Mouse (Mus musculus) brain, adult 2 months (tissue): ENCODE data around the gene Gpr182.

ENCODE experiments used
- DNase-seq: peaks from one replicate; pipeline ENCODE4 v3.0.0; 2011; ENCODE audit warnings: low read depth, low spot score

Gpr182 gene

DNA sequence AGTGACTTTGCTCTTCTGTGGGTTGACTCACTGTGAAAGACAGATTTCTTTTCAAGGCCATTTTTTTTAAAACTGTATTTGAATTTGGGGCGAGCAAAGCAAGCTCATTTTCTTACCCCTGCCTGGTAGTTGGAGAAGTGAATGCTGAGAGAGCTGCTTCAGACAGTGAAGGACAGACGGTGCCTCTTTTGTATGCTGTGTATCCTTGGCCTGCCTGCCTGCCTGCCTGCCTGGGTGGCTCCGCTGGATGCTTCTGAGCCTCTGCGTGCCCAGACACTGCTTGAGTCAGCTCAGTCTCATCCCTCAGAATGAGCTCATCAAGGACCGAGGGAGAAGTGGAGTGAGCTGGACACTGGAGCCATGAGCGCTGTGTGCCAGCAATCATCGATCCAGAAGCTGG is 52.6 kb downstream of the Gpr182 start:
- peak; percentile 24 for DNase-seq
